Mouse (Mus musculus): ENCODE measurements around the gene Arl2bp. TPM values are rescaled to one million over a fixed set of nuclear protein-coding genes. Genes with fewer than 3 reads are reported as not detected.

Arl2bp gene
- 51.1 and 64.0 TPM in 2 replicates for total RNA-seq (2014; fragmentation: Nextera tagmentation)
- 124 and 152 TPM in 2 replicates for total RNA-seq (2017)

DNA sequence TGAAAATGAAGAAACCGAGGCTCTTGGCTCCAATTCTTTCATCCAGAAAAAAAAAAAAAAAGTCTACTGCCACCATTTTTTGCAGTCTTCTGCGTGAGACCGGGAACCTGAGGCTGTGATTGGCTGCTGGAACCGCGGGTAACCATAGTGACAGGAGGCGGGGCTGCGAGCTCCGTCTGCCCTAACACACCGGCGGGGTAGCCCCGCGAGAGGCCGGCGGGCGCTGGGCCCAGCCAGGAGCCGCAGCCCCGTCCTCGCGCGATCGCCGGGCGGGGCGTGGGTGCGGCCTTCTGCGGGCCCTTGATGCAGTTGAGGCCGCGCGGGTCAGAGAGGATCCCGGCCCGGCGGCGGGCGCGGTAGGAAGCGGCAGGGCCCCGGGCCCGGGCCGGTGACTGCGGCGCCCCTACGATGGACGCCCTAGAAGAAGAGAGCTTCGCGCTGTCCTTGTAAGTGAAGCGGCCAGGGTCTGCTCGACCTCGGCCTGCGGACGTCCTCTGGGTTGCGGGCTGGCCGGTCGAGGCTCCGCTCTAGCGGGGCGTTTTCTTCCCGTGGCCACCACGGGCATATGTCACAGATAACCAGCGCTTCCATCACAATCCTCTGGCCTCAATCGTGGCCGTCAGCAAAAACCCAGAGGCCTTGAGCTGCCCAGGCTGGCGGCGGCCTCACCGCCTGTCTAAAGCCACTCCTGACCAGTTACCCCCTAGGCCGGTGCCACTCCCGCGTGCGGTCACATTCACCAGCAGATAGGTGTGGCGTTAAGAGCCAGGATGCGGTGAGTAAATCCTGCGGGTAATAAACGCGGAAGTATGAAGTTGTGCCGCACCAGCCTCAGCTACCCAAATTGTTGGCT lies at the start of gene Arl2bp:
Gene Arl2bp (plus strand): TSS at position 145 of the 853 bp plus-strand sequence.
- peak; percentile 100 for ATAC-seq (replicated peaks; ENCODE audit: low FRiP score, low TSS enrichment, poor library complexity, severe bottlenecking)

DNA sequence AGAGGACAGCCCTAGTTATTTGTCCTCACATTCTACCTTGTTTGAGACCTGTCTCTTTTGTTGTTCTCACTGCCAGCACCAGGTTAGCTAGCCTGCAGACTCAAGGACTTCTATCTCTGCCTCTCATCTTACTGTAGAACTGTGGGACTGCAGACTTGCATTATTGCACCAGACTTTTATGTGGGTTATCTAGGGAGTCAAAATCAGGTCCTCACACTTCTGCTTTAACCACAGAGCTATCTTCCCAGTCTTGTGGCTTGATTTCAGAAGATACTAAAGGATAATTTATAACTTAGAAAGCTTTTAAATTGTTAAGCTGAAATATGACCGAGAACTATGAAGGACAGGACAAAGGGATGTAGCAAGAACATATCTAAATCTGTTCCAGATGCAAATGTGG lies 41.5 kb upstream of the Arl2bp start:
- no peak for ATAC-seq (replicated peaks; ENCODE audit: low FRiP score, low TSS enrichment, poor library complexity, severe bottlenecking)

DNA sequence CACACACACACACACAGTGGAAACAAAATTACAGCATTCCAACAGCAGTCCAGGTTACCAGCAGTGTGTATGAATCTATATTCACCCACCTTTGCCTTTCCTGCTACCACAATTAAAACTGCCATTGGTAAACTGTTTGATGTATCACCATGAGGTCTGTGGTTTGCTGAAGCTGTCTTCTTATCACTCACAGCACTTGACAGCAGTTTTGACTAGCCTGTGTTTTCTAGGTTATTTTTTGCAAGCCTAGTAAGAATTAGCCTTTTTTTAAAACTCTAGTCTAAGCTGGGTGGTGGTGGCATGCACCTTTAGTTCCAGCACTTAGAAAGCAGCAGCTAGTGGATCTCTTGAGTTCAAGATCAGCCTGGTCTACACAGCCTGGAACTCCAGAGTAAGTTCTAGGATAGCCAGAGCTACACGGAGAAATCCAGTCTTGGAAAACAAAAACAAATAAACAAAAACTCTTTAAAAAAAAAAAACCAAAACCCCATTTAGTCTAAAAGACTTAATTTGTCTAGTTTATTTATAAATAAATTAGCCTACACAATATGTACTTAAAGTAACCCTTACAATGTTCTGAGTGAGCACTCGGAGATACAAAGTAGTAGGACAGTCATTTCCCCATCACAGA lies 32.7 kb upstream of the Arl2bp start:
- ATAC-seq (replicated peaks; ENCODE audit: low FRiP score, low TSS enrichment, poor library complexity, severe bottlenecking): peak; percentile 85

DNA sequence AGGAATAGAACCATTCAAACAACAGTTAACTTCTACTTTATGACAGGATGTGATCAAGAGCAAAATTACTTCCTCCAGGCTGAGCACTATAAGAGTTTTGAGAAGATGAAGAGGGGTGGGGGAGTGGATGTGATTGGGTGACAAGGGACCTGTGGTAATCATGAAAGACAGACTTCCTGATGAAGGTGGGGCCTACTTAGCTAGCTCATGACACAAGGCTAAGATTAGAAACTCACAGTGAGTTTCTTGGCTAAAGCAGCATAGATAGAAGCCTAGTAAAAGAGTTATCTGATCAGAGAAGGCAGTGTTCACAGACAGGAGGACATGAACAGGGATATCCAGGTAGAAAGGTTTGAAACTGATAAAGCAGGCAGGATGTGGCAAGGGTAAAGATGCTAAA lies 32.2 kb upstream of the Arl2bp start:
- ATAC-seq (replicated peaks; ENCODE audit: low FRiP score, low TSS enrichment, poor library complexity, severe bottlenecking): peak; percentile 98

DNA sequence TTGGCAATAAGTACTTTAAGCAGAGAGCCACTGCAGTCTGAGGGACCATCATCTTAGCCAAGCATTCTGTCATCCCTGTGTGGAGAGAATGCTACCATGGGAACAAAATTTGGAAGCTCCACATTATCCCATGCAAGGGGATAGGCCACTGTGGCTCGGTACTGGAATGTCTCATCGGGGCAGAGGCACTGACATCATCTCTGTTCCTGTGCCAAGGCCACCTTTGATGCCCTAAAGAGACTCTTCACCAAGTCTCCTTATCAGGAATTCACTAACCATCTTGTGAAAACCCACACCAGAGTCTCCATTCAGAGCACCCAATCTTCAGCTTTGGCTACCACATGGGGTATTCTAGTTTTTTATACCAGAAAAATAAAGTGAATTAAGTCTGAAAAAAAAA lies 25.2 kb upstream of the Arl2bp start:
- peak; percentile 50 for ATAC-seq (replicated peaks; ENCODE audit: low FRiP score, low TSS enrichment, poor library complexity, severe bottlenecking)

DNA sequence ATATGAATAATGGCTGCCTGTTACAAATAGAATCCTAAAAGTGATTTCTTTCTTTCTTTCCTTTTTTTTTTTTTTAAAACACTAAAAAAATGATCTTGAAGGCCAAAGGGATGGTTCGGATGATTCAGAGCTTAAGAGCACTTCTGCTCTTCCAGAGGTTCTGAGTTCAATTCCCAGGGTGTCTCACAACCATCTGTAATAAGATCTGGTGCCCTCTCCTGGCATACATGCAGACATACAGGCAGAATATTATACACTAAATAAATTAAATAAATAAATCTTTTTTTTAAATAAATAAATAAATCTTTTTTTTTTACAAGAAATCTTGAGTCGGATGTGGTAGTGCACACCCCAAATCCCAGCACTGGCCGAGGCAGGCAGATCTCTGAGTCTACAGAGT lies 24.5 kb upstream of the Arl2bp start:
- no peak for ATAC-seq (replicated peaks; ENCODE audit: low FRiP score, low TSS enrichment, poor library complexity, severe bottlenecking)

DNA sequence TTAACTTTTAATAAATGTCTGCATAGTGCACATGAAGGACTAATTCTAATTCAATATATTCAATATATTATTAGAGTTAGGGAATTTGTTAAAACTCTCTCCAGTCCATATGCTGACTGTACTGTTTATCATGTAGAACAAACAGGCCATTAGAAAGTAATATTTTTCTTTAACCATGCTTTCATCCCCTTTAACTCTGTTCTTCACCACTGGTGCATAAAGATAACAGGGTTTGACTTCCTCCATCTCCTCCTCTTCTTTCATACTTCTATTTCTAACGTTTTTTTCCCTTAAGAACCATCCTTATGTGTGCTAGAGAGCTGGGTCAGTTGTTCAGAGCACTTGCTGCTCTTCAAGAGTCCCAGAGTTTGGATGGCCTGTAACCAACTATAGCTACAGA lies 21.2 kb upstream of the Arl2bp start:
- ATAC-seq (replicated peaks; ENCODE audit: low FRiP score, low TSS enrichment, poor library complexity, severe bottlenecking): no peak

DNA sequence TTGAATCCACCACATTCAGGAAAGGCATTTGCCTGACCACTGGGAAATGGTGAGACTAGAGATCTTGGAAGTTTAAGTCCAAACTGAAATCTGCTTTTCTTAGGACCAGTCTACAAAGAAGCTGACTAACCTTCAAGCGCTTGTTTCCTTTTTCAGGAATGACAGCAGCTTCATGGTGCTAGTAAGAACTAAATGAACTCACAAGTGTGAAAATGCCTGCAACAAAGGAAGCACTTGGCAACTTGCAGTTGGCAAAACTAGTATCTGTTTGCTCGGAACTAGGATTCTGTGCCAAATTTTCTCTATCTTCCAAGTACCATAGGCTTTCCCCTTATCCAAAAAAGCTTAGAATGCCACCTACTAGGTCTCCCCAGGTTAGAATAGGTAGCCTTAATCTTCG lies 20.2 kb upstream of the Arl2bp start:
- no peak for ATAC-seq (replicated peaks; ENCODE audit: low FRiP score, low TSS enrichment, poor library complexity, severe bottlenecking)

DNA sequence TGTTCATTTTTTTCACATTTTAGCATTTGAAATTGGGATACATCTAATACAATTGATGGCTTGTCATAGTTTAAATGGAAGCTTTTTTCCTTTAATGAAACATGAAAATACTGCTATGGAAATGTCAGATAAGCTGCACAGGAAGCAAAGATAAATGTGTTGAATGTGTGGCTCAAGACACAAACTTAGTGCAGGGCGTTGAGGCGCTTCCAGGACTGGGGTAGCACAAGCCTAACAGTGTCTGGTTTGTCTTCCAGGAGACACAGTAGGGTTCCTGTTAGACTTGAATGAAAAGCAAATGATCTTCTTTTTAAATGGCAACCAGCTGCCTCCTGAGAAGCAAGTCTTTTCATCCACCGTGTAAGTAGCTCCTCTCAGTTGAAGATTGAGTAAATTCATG lies 16.9 kb upstream of the Arl2bp start:
- ATAC-seq (replicated peaks; ENCODE audit: low FRiP score, low TSS enrichment, poor library complexity, severe bottlenecking): no peak

DNA sequence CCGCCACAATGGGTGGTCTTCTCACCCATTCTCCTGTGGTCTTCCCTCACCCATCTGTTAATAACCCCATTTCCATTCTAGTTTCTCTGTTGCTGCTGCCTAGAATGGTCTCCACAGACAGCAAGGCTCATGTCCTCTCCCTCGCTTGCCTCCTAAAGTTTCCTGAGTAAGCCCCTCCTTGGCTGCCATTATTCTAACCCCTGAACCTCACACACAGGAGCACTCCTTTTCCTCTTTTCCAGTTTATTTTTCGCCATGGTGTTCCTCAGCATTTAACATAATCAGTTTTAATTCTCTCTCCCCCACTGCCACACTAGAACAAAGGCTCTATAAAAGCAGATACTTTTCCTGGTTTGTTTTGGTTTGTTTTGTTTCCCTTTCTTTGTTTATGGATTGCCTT lies 13.4 kb upstream of the Arl2bp start:
- ATAC-seq (replicated peaks; ENCODE audit: low FRiP score, low TSS enrichment, poor library complexity, severe bottlenecking): no peak

DNA sequence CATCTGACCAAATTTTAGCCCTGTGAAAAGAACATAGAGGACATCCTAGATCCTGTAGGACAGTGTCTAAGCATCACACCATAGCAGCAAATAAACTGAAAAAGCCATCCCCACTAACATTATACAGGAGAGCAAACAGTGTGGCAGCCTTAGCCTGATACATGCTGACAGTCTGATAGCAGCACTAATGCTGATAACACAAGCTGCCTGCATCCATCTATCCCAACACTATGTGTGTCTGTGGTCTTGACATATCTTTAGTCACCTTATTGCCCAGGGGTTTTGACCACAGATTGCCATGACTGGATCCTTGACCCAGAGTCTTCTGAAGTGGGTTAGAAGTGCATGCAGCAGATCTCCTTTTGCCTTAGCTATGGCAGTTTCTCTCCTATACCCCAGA lies 11.4 kb upstream of the Arl2bp start:
- peak; percentile 90 for ATAC-seq (replicated peaks; ENCODE audit: low FRiP score, low TSS enrichment, poor library complexity, severe bottlenecking)

DNA sequence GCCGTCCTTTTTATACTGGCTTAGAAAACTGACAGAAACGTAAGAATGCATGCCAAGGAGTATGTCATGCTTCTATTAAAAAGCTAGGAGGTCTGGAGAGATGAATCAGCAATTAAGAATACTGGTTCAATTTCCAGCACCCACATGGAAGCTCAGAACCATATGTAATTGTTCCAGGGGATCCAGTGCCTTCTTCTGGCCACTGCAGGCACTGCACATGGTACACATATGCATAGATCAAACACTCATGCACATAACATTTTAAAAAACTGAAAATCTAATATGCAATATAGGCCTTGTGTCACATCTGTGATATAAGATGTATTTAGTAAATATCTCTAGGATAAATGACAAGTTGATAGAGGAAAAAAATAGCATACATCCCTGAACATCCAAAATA lies 8.4 kb upstream of the Arl2bp start:
- no peak for ATAC-seq (replicated peaks; ENCODE audit: low FRiP score, low TSS enrichment, poor library complexity, severe bottlenecking)

DNA sequence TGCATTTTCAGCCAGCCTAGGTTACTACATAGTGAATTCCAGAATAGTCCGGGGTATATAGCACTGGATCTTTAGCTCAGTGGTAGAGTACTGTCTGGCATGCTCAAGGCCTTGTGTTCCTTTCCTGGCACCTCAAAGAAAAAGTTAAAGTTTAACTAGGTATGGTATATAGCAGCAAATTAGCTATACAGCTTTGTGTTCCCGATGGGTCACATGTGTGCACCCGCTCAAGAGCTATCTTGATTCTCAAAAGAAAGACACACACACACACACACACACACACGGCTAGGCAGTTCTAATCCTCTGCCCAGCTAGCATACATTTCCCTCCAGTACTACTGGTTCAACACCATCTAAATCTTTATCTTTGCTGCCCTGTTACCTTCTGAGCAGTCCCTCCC lies 6.0 kb upstream of the Arl2bp start:
- no peak for ATAC-seq (replicated peaks; ENCODE audit: low FRiP score, low TSS enrichment, poor library complexity, severe bottlenecking)

DNA sequence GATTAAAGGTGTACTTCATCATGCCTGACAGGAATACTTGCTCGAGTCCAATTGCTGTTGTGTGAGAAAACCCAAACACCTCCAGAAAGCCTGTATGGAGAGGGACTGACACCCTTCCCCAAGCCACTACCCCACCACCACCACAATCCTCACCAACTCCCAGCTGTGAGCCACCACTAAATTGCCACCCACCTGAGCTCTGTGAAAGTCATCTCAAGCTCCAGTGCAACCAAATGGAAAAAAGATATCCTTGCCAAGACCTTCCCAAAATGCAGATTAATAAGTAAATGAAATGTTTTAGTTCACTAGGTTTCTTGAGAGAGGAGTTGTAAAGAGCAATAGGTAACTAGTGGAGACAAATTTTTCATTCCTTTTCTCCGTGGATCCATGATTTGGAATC lies 1.7 kb upstream of the Arl2bp start:
- ATAC-seq (replicated peaks; ENCODE audit: low FRiP score, low TSS enrichment, poor library complexity, severe bottlenecking): no peak

DNA sequence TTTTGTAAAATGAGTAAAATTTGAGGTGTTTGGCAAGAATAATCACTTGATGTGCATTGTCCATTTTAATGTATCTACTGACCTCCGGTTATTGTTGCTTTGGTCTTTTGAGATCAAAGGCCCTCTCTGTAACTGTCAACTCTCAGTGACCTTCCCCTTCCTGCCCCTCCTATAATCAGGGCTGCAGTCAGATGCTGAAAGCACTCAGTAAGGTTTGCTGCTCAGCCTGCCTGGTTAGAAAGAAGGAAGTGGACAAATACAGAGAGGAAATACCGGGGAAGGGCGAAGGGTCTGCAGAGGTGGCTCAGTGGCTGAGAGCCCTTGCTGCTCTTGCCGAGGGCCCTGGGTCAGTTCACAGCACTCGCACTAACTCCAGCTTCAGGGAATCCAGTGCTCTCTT lies 8.0 kb downstream of the Arl2bp start:
- no peak for ATAC-seq (replicated peaks; ENCODE audit: low FRiP score, low TSS enrichment, poor library complexity, severe bottlenecking)

DNA sequence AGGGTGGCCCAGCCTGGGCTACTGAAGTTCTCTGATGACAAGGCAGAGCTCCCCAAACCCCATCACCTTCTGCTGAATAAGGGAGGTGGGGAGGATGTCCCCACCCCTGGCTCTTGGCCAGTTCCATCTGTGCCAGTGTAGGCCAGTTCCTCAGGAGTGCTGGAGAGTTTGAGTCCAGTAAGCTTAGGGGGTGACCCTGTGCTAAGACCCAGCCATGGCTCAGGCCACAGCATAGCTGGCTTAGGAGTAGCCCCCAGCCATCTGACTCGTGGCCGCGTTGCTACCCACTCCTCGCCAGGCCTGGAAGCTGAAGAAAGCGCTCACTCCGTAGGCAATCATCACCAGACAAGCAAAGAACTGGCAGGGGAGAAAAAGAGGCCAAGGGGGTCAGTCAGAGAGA lies 9.5 kb downstream of the Arl2bp start:
- ATAC-seq (replicated peaks; ENCODE audit: low FRiP score, low TSS enrichment, poor library complexity, severe bottlenecking): no peak

DNA sequence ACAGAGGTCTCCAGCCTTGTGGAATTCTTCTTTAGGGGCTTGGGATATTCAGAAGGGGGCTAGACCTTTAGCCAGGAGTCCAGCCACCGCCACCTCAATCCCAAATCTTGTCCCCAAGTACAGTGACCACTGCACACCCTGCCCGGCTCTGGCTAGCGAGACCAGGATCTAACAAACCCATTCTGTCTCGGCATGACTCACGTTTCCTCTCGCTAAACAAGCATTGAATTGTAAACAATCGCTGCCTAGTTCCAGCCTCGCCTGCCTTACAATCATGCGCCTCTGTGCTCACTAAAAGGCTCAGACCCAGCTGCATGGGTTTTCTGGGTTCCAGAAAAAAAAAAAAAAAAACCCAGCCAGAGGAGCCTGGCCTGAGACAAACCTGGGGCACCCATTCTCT lies 12.2 kb downstream of the Arl2bp start:
- no peak for ATAC-seq (replicated peaks; ENCODE audit: low FRiP score, low TSS enrichment, poor library complexity, severe bottlenecking)

DNA sequence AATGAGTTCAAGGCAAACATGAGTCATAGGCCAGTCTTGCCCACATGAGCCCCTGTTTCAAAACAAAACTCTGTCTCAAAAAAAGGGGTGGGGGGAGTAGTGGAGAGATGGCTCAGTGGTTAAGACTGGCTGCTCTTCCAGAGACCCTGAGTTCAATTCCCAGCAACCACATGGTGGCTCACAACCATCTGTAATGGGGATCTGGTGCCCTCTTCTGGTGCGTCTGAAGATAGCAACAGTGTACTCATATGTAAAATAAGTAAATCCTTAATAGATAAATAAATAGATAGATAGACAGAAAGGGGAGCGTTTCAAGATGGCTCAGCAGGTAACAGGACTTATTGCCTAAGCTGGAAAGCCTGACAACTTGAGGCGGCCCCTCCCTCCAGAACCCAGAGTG lies 14.0 kb downstream of the Arl2bp start:
- ATAC-seq (replicated peaks; ENCODE audit: low FRiP score, low TSS enrichment, poor library complexity, severe bottlenecking): no peak

DNA sequence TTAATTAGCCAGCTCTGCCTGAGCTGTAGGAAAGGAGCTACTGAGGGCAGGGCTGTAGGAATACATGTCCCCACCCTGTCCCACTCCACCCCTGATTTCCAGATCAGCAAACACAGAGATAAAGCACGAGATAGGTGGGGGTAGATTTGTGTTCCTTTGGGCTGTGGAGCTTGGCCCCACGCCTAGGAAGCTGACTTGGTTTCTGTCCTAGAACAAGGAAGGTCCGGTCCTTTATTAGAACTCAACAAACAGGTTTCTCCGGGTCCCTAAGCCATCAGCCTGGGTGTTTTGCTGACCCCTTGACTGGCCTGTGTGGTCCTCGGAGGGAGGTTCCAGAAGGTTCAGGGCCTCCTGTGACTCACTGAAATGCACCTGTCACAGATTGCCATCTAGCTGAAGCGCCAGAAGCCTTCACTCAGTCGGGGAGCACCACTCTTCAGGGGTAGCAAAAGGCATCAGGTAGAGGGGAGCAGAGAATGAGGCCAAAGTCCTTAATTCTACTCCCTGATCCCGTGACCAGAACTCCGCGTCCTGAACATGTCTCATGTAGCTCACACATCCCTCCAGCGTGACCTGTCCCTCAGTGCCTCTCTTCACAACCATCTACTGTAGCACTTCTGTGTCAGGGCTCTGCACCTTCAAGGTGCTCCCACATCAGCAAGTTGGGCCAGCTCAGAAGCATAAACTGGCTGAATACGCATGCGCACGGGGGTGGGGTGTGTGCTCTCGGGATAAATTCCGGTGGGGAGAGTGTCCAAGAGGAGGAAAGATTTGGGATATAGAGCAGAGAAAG lies 16.5 kb downstream of the Arl2bp start:
- ATAC-seq (replicated peaks; ENCODE audit: low FRiP score, low TSS enrichment, poor library complexity, severe bottlenecking): no peak

DNA sequence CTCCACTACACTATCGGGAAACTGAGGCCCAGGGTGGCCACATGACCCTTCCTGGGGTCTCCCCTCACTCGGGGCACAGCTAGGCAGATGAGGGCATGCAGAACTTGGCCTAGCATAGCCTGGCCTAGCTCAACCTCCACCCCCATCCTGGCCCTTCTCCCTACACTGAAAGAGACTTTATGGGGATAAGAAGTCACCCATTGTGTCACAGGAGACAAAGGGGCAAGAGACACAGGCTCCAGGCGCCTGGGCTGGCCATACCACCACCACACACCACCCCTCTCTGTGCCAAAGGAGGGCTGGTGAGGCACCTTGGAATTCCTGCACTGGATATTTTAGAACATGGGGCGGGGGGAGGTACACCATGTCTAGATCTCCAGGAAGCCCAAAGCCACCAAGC lies 17.9 kb downstream of the Arl2bp start:
- no peak for ATAC-seq (replicated peaks; ENCODE audit: low FRiP score, low TSS enrichment, poor library complexity, severe bottlenecking)
